Mouse (Mus musculus) small intestine, adult 10 weeks (tissue): ENCODE measurements around the gene Mtg1. TPM values are rescaled to one million over a fixed set of nuclear protein-coding genes. Genes with fewer than 3 reads are reported as not detected.

ENCODE experiments used
- polyA plus RNA-seq: library from polyadenylated mRNA; stranded (reverse); fragments of 350-450 nt; fragmentation: Illumina TruSeq; extraction: RNeasy Lipid Tissue Mini Kit (QIAGEN cat#74804); gene quantifications from one replicate; pipeline ENCODE4 v1.2.3, GENCODE M21; 2014; ENCODE audit warnings: low replicate concordance

Mtg1 gene
- 1.1 TPM for polyA plus RNA-seq

DNA sequence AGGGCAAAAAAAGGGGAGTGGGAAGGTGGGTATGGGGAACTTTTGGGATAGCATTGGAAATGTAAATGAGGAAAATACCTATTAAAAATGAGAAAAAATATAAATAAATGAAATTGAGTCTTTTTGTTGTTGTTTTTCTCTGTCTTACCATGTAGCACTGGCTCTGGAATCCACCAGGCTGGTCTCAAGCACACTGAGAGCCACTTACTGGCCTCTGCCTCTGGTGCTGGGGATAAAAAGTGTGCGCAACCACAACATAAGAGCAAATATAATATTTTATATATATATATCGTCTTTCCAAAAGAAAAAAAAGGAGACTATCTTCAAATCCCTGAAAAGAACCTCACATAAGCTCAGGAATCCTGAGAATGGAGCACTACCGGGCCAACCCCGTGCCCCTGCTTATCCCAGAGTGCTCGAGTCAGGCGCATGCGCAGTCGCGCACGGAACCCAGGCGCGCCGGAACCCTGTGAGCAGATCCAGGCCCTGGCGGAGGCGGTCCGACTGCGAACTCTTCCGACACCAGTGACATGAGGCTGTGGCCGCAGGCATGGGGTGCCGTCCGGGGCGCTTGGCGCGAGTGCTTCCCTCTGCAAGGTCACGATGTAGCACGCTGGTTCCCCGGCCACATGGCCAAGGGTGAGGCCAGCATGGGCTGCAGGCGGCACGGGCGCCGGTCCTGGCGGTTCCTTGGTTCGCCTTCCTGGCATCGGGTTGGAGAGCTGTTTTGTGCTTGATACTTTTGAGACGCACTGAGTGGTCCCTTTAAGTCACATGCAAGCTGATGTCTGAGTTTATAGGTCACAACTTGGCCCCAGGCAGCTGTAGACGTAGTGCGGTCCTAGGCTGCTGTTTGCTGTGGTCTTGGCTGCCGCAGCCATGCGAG lies at the start of gene Mtg1:
Mtg1 (plus strand) TSS at position 430 of the 886 bp plus-strand sequence.

DNA sequence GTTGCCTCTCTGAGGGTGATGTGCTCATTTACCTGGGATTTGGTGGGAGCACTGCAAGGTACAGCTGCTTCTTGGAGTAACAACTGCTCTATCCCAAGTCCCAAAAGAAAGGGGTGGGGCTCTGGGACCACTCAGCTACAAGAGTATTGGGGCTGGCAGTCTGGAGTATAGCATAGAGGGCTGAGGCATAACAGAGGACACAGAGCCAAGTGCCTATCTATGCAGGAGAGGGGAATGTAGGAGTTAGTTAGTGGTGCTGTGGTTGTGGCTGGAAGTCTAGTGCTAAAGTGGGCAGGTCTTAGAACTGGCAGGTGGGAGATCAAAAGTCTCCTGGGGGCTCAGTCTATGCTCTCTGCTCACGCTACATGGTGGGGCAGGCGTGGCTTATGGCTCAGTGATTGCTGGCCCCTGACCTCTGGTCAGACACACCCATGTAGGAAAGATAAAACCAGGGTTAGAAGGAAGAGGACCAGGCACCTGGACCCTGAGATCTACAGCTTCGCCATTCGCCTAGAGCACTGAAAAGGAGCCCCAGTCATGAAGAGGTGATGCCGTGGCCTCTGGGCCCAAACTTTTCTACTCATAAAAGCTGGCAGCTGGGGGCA lies 44.3 kb upstream of the Mtg1 start, which contains the start of gene Prap1:
Prap1 (plus strand) TSS at position 472 of the 605 bp plus-strand sequence.

DNA sequence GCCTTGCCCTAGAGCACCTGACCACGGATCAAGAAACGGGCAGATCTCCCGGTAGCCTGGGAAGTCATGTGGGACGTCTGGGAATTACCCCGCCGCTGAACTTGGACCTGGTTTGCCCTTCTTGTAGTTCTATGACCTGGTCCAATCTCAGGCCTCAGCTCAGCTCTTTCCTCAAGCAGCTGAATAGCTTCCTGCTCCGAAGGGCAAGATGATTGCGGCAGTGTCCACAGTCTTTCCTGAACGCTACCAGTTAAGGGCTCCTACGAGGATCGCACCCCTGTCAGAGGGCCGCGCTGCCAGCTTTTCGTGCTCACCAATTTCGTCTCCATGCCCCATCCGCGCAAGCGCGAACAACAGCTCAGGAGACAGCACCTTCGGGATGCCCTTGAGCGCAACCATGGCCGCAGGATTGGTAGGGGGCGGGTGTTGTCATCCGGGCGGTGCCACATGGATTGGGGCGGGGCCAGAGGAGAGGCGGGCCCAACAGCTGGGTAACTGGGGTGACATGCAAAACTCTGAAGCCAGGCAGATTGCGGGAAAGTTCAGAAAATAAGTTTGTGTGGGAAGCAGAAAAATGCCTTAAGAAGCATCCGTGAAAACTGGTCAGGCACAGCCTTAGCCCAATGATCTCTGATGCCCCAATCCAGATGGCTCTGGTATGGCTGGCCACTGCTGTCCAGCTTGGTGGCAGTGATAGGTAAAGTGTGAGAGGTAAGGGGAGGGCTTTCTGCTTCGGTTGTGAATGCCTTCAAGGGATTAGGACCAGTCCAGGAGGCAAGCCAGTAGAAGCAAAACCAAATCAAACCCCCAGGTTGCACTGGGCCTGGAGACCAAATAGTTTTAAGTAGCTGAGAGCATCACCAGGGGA lies 35.1 kb upstream of the Mtg1 start, which contains the start of gene Fuom:
Fuom (minus strand) TSS at position 449 of the 868 bp plus-strand sequence.

DNA sequence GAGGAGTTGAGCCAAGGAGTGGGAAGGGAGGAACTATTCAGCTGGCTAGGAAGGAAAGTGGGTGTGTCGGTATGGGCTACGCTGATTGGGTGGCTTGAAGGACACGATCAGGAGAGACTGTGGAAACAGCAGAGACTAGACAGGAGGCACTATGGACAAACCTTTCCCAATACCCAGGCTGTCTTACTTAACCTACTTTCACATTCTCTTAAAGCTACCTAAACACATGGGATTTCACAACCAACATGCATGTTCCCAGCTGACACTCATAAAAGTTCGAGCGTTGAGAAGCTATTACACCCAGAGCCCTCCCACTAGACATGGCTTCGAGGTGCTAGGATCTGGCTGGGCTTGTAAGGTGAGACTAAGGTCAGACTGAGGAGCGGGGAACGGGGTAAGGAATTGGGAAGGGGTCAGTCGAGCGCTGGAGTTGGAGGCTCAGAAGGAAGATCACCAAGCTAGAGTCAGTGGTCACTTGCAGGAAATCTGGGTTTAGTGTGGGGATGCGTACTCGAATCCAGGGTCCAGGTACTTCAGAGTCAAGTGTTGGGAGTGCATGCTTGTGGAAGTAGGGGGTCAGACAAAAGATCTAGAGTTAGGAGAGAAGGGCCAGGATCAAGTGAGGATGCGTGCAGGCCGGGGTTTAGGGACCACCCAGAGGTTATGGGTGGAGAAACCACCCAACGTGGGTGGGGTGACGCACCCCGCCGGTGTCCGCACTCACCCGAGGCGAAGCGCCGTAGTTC lies 21.6 kb upstream of the Mtg1 start, which contains the start of gene Paox:
Paox (plus strand) TSS at position 217 of the 746 bp plus-strand sequence.

DNA sequence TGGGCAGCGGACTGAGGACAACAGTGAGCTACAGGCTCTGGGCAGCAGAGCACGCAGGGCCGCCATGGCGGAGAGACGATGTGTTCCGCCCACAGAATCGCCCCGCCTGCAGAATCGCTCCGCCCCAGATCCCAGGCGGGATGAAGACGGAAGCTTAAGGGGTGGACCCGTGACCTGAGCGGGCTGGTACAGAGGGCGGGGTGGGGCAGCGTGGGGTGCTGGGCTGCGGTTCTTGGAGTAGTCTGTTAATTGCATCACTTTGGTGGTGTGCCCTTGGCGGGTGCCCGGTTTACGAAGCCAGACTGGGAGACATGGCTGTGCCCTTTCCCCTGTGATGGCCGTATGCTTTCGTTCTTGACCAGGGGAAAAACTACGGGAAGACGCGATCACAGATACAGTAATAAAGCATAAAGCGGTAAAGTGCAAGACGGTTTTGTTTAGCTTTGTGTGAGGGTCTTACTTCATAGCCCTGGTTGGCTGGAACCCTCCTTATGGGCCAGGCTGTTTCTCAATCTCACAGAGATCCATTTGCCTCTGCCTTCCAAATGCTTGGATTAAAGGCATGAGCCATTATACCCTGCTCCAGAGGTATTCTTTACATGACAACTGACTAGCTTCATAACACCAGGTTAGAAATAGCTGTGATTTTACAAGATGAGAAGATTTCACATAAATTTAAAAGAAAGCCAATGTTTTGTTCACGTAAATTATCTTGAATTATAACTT lies 20.9 kb upstream of the Mtg1 start, which contains the start of gene Echs1:
Echs1 (minus strand) TSS at position 148 of the 726 bp plus-strand sequence.

DNA sequence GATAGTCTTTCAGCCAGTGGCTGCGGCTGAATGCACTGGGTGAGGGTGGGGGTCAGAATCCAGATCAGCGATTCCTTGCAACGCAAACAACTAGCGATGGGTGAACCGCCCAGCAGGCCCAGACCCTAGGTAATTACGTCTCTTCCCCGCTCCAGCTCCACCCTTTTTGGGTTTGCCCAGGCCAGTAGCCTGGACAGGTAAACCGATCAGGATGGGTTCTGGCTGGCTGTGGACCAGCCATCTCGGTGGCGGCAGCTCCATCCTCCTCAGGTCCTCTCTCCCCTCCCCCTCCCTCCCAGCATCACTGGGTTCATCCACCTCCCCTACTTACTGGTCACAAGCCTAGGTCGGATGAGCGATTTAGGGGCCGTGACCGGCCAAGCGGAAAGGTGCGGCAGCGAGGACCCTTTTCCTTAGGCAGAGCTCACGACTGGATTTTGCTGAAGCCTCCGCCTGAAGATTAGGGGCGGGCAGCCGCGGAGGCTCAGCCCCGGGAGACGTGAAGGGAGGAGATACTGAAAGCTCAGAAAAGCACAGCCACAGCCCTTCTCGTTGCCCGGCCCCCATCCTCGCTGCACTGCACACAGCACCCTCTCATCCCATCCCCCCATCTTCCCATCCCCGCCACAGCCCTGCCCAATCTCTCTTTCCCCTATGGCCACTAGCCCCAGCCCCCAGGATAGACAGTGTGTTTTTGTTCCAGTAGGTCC lies 17.0 kb downstream of the Mtg1 start, which contains the start of gene Sprn:
Sprn (minus strand) TSS at position 660 of the 710 bp plus-strand sequence.

DNA sequence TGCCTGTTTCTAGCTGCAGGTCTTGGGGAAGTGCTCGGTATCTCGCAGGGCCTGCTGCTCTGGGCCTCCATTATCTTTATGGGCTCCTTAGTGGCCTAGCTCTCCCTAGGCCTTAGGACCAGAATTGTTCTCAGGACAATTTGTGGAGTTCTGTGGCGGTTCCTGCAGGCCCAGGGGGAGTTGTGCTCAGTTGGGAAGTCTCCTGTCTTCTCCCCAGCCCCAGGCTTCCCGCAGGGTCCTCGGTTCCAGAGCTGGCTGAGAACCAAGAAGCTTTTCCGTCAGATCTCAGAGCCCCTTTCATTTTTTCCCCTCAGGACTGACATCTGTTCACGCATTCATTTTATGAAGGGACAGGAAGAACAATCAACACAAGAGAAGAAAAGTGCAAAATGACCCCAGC lies 27.3 kb downstream of the Mtg1 start, which contains the start of gene Olfr522:
Olfr522 (minus strand) TSS at position 101 of the 400 bp plus-strand sequence.

DNA sequence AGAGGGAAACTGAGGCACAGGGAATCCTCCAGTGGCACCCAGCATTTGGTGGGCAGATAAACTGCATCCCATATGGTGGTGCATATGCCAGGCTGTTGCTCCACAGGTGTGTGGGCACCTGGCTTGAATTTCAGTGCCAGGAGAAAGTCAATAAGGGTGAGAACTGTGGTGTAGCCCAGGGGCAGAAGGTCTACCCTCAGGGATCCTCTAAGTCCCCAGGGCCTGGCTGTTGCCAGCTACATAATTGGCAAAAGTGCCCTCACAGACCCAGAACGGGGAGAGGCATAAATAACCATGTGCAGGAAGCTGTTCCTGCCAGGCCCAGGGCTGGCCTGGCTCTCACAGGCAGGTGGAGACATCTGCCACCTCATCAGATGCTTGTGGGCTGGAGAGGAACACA lies 35.6 kb downstream of the Mtg1 start, which contains the start of gene Olfr523:
Olfr523 (plus strand) TSS at position 282 of the 400 bp plus-strand sequence.

Other genes starting within 250 kb of the Mtg1 start
- gene Kndc1, start 242.9 kb upstream of the Mtg1 start, polyA plus RNA-seq, result 0.11 TPM
- not detected for gene Utf1, start 193.8 kb upstream of the Mtg1 start, polyA plus RNA-seq
- gene 6430531B16Rik, start 158.8 kb upstream of the Mtg1 start, polyA plus RNA-seq, result not detected
- gene Adam8, start 145.0 kb upstream of the Mtg1 start, polyA plus RNA-seq, result 0.11 TPM
- 7.8 TPM for gene Zfp511, start 101.2 kb upstream of the Mtg1 start, polyA plus RNA-seq
- 4.9 TPM for gene Tubgcp2, start 100.9 kb upstream of the Mtg1 start, polyA plus RNA-seq
- not detected for gene Msx3, start 88.5 kb upstream of the Mtg1 start, polyA plus RNA-seq
- not detected for gene Caly, start 55.0 kb upstream of the Mtg1 start, polyA plus RNA-seq
- gene Prap1, start 44.2 kb upstream of the Mtg1 start, polyA plus RNA-seq, result 108 TPM
- 54.7 TPM for gene Fuom, start 35.1 kb upstream of the Mtg1 start, polyA plus RNA-seq
- 2.9 TPM for gene Paox, start 21.8 kb upstream of the Mtg1 start, polyA plus RNA-seq
- 65.0 TPM for gene Echs1, start 21.1 kb upstream of the Mtg1 start, polyA plus RNA-seq
- gene Sprn, start 17.3 kb downstream of the Mtg1 start, polyA plus RNA-seq, result 0.11 TPM
- not detected for gene Olfr522, start 27.2 kb downstream of the Mtg1 start, polyA plus RNA-seq
- not detected for gene Olfr523, start 35.7 kb downstream of the Mtg1 start, polyA plus RNA-seq
- gene Olfr524, start 68.4 kb downstream of the Mtg1 start, polyA plus RNA-seq, result not detected
- not detected for gene Cd163l1, start 80.7 kb downstream of the Mtg1 start, polyA plus RNA-seq
- not detected for gene 5830411N06Rik, start 109.7 kb downstream of the Mtg1 start, polyA plus RNA-seq
- not detected for gene Olfr525, start 183.3 kb downstream of the Mtg1 start, polyA plus RNA-seq
- not detected for gene Olfr527, start 196.5 kb downstream of the Mtg1 start, polyA plus RNA-seq
- gene Olfr60, start 224.1 kb downstream of the Mtg1 start, polyA plus RNA-seq, result 0.33 TPM
- gene Olfr530, start 238.8 kb downstream of the Mtg1 start, polyA plus RNA-seq, result not detected